Mouse (Mus musculus): ENCODE results near the gene Cdh12. TPM values are rescaled to one million over a fixed set of nuclear protein-coding genes. Genes with fewer than 3 reads are reported as not detected.
"Not testable (repeated sequence)": the region's sequence is repeated elsewhere in the genome, so short reads cannot be mapped to it uniquely, and the experiment has no call there.

Cdh12 gene
- polyA plus RNA-seq, 1 experiment from 2014 or later: 0.37 TPM

GRCm38 (mm10) chr15:20669507-20669906, 220.4 kb downstream of the Cdh12 start:
- not testable (repeated sequence) for H3K4me1 ChIP-seq (ENCODE audit: control insufficient read depth, insufficient read depth, low read length); H3K27me3 ChIP-seq (replicated peaks; ENCODE audit: control insufficient read depth, insufficient read depth, low read length); H3K9me3 ChIP-seq (ENCODE audit: control insufficient read depth, low read length); H3K9ac ChIP-seq (ENCODE audit: low read depth, low read length); H3K4me2 ChIP-seq (ENCODE audit: low read depth, low read length); ATAC-seq; H3K4me3 ChIP-seq (ENCODE audit: low read length); H3K36me3 ChIP-seq (ENCODE audit: control insufficient read depth, insufficient read depth, low read length); H3K27ac ChIP-seq (ENCODE audit: low read length)
- 62% methylated on average over 2 of the region's 2 CpGs for WGBS

GRCm38 (mm10) chr15:20682719-20683118, 233.7 kb downstream of the Cdh12 start:
- H3K9ac ChIP-seq (ENCODE audit: low read depth, low read length): no peak overlapping the region
- no peaks in the 10 kb centered on the region for H3K27me3 ChIP-seq (replicated peaks; ENCODE audit: control insufficient read depth, insufficient read depth, low read length)
- H3K36me3 ChIP-seq (ENCODE audit: control insufficient read depth, insufficient read depth, low read length): no peaks in the 10 kb centered on the region
- WGBS: 77% methylated on average over 2 of the region's 2 CpGs
- no peaks in the 10 kb centered on the region for H3K4me1 ChIP-seq (ENCODE audit: control insufficient read depth, insufficient read depth, low read length)
- no peak overlapping the region for H3K4me2 ChIP-seq (ENCODE audit: low read depth, low read length)
- H3K4me3 ChIP-seq (ENCODE audit: low read length): no peak overlapping the region
- no peak overlapping the region for H3K27ac ChIP-seq (ENCODE audit: low read length)
- no peaks in the 10 kb centered on the region for H3K9me3 ChIP-seq (ENCODE audit: control insufficient read depth, low read length)
- ATAC-seq: no peak

GRCm38 (mm10) chr15:20684200-20684599, 235.1 kb downstream of the Cdh12 start:
- H3K4me1 ChIP-seq (ENCODE audit: control insufficient read depth, insufficient read depth, low read length): no peaks in the 10 kb centered on the region
- no peak for ATAC-seq
- no peaks in the 10 kb centered on the region for H3K9me3 ChIP-seq (ENCODE audit: control insufficient read depth, low read length)
- H3K9ac ChIP-seq (ENCODE audit: low read depth, low read length): no peak overlapping the region
- H3K4me2 ChIP-seq (ENCODE audit: low read depth, low read length): no peak overlapping the region
- no peak overlapping the region for H3K27ac ChIP-seq (ENCODE audit: low read length)
- no peaks in the 10 kb centered on the region for H3K27me3 ChIP-seq (replicated peaks; ENCODE audit: control insufficient read depth, insufficient read depth, low read length)
- H3K36me3 ChIP-seq (ENCODE audit: control insufficient read depth, insufficient read depth, low read length): no peaks in the 10 kb centered on the region
- no peak overlapping the region for H3K4me3 ChIP-seq (ENCODE audit: low read length)
- 80% methylated on average over 5 of the region's 5 CpGs for WGBS

- Histone ChIP-seq H3K27me3 (replicated peaks; ENCODE audit: control insufficient read depth, insufficient read depth, low read length) (no peaks in the 10 kb centered on the region), H3K36me3 (ENCODE audit: control insufficient read depth, insufficient read depth, low read length) (no peaks in the 10 kb centered on the region), H3K4me1 (ENCODE audit: control insufficient read depth, insufficient read depth, low read length) (no peaks in the 10 kb centered on the region), H3K4me2 (ENCODE audit: low read depth, low read length) (no peak overlapping the region), H3K9ac (ENCODE audit: low read depth, low read length) (no peak overlapping the region), H3K27ac (ENCODE audit: low read length) (no peak overlapping the region), H3K9me3 (ENCODE audit: control insufficient read depth, low read length) (no peaks in the 10 kb centered on the region), H3K4me3 (ENCODE audit: low read length) (no peak overlapping the region)
- no peak for ATAC-seq
- WGBS: 72% methylated on average over 5 of the region's 5 CpGs
Observed at GRCm38 (mm10) chr15:20696229-20696628, 247.2 kb downstream of the Cdh12 start.

- no peaks in the 10 kb centered on the region for H3K4me1 ChIP-seq (ENCODE audit: control insufficient read depth, insufficient read depth, low read length)
- no peak overlapping the region for H3K9ac ChIP-seq (ENCODE audit: low read depth, low read length)
- H3K4me2 ChIP-seq (ENCODE audit: low read depth, low read length): no peak overlapping the region
- no peak for ATAC-seq
- no peak overlapping the region for H3K4me3 ChIP-seq (ENCODE audit: low read length)
- H3K9me3 ChIP-seq (ENCODE audit: control insufficient read depth, low read length): no peaks in the 10 kb centered on the region
- H3K27ac ChIP-seq (ENCODE audit: low read length): no peak overlapping the region
- no peaks in the 10 kb centered on the region for H3K36me3 ChIP-seq (ENCODE audit: control insufficient read depth, insufficient read depth, low read length)
- H3K27me3 ChIP-seq (replicated peaks; ENCODE audit: control insufficient read depth, insufficient read depth, low read length): no peaks in the 10 kb centered on the region
- 72% methylated on average over 4 of the region's 4 CpGs for WGBS
Observed at GRCm38 (mm10) chr15:20711859-20712258, 262.8 kb downstream of the Cdh12 start.

GRCm38 (mm10) chr15:20772289-20772688, 323.2 kb downstream of the Cdh12 start:
- Histone ChIP-seq H3K4me2 (ENCODE audit: low read depth, low read length) (no peak overlapping the region), H3K27me3 (replicated peaks; ENCODE audit: control insufficient read depth, insufficient read depth, low read length) (no peaks in the 10 kb centered on the region), H3K9ac (ENCODE audit: low read depth, low read length) (no peak overlapping the region), H3K27ac (ENCODE audit: low read length) (no peak overlapping the region), H3K4me1 (ENCODE audit: control insufficient read depth, insufficient read depth, low read length) (no peaks in the 10 kb centered on the region), H3K36me3 (ENCODE audit: control insufficient read depth, insufficient read depth, low read length) (no peaks in the 10 kb centered on the region), H3K9me3 (ENCODE audit: control insufficient read depth, low read length) (no peaks in the 10 kb centered on the region), H3K4me3 (ENCODE audit: low read length) (no peak overlapping the region)
- no peak for ATAC-seq

- Histone ChIP-seq H3K4me3 (ENCODE audit: low read length) (no peak overlapping the region), H3K27ac (ENCODE audit: low read length) (no peak overlapping the region), H3K9ac (ENCODE audit: low read depth, low read length) (no peak overlapping the region), H3K4me2 (ENCODE audit: low read depth, low read length) (no peak overlapping the region), H3K27me3 (replicated peaks; ENCODE audit: control insufficient read depth, insufficient read depth, low read length) (no peaks in the 10 kb centered on the region), H3K4me1 (ENCODE audit: control insufficient read depth, insufficient read depth, low read length) (no peaks in the 10 kb centered on the region), H3K36me3 (ENCODE audit: control insufficient read depth, insufficient read depth, low read length) (no peaks in the 10 kb centered on the region), H3K9me3 (ENCODE audit: control insufficient read depth, low read length) (no peaks in the 10 kb centered on the region)
- no peak for ATAC-seq
Observed at GRCm38 (mm10) chr15:20773423-20773822, 324.4 kb downstream of the Cdh12 start.

- Histone ChIP-seq H3K27ac (ENCODE audit: low read length) (no peak overlapping the region), H3K4me3 (ENCODE audit: low read length) (no peak overlapping the region), H3K4me2 (ENCODE audit: low read depth, low read length) (no peak overlapping the region), H3K9me3 (ENCODE audit: control insufficient read depth, low read length) (no peaks in the 10 kb centered on the region), H3K36me3 (ENCODE audit: control insufficient read depth, insufficient read depth, low read length) (no peaks in the 10 kb centered on the region), H3K9ac (ENCODE audit: low read depth, low read length) (no peak overlapping the region), H3K27me3 (replicated peaks; ENCODE audit: control insufficient read depth, insufficient read depth, low read length) (no peaks in the 10 kb centered on the region), H3K4me1 (ENCODE audit: control insufficient read depth, insufficient read depth, low read length) (no peaks in the 10 kb centered on the region)
- ATAC-seq: no peak
- 49% methylated on average over 4 of the region's 4 CpGs for WGBS
Observed at GRCm38 (mm10) chr15:20796999-20797398, 347.9 kb downstream of the Cdh12 start.

- ATAC-seq: no peak
- WGBS: 89% methylated on average over 2 of the region's 2 CpGs
Observed at GRCm38 (mm10) chr15:20798541-20798940, 349.5 kb downstream of the Cdh12 start.

GRCm38 (mm10) chr15:20835887-20836286, 386.8 kb downstream of the Cdh12 start:
- no peak for ATAC-seq

More at GRCm38 (mm10) chr15:20798541-20798940, 349.5 kb downstream of the Cdh12 start:
- H3K9ac ChIP-seq (ENCODE audit: low read depth, low read length): no peak overlapping the region
- no peak overlapping the region for H3K27ac ChIP-seq (ENCODE audit: low read length)
- no peaks in the 10 kb centered on the region for H3K4me1 ChIP-seq (ENCODE audit: control insufficient read depth, insufficient read depth, low read length)
- no peak overlapping the region for H3K4me2 ChIP-seq (ENCODE audit: low read depth, low read length)
- no peak overlapping the region for H3K4me3 ChIP-seq (ENCODE audit: low read length)
- no peaks in the 10 kb centered on the region for H3K36me3 ChIP-seq (ENCODE audit: control insufficient read depth, insufficient read depth, low read length)
- H3K27me3 ChIP-seq (replicated peaks; ENCODE audit: control insufficient read depth, insufficient read depth, low read length): no peaks in the 10 kb centered on the region
- H3K9me3 ChIP-seq (ENCODE audit: control insufficient read depth, low read length): no peaks in the 10 kb centered on the region

More at GRCm38 (mm10) chr15:20835887-20836286, 386.8 kb downstream of the Cdh12 start:
- Histone ChIP-seq H3K27me3 (replicated peaks; ENCODE audit: control insufficient read depth, insufficient read depth, low read length) (no peaks in the 10 kb centered on the region), H3K9me3 (ENCODE audit: control insufficient read depth, low read length) (no peaks in the 10 kb centered on the region), H3K9ac (ENCODE audit: low read depth, low read length) (no peak overlapping the region), H3K36me3 (ENCODE audit: control insufficient read depth, insufficient read depth, low read length) (no peaks in the 10 kb centered on the region), H3K4me2 (ENCODE audit: low read depth, low read length) (no peak overlapping the region), H3K4me3 (ENCODE audit: low read length) (no peak overlapping the region), H3K4me1 (ENCODE audit: control insufficient read depth, insufficient read depth, low read length) (no peaks in the 10 kb centered on the region), H3K27ac (ENCODE audit: low read length) (no peak overlapping the region)
- 74% methylated on average over 1 of the region's 1 CpGs for WGBS

Measured in intestine, embryonic 16.5 days (tissue).